Mouse (Mus musculus) kidney, embryonic 15.5 days (tissue): ENCODE data around the gene Olfr1360. TPM values are rescaled to one million over a fixed set of nuclear protein-coding genes. Genes with fewer than 3 reads are reported as not detected.

Experiments
- microRNA-seq: library from miRNA; unstranded; fragments of <30 nt; microRNA quantifications from one replicate; pipeline ENCODE4, GENCODE M21; 2016
- polyA plus RNA-seq: library from polyadenylated mRNA; unstranded; fragments of >200 nt; fragmentation: Nextera tagmentation; extraction: Ambion mirVana; gene quantifications from 2 replicates; pipeline ENCODE4 v1.2.1, GENCODE M21; 2015

Gene Olfr1360
- polyA plus RNA-seq, 1 experiment from 2014 or later = not detected

Small RNAs within 50 kb of the gene (microRNA-seq; reads per million reads assigned to microRNA genes)
- gene Gm44357 (not detected), gene Gm44367 (not detected)

Other genes with a start within 250 kb of the Olfr1360 start
- gene Pgbd1, start 236.3 kb downstream of the Olfr1360 start, polyA plus RNA-seq = 3.6 and 3.9 TPM in 2 replicates
- 32.6 and 37.0 TPM in 2 replicates for gene Zscan26, start 223.7 kb downstream of the Olfr1360 start, polyA plus RNA-seq
- 2.0 and 2.9 TPM in 2 replicates for gene Nkapl, start 208.9 kb downstream of the Olfr1360 start, polyA plus RNA-seq
- gene Zkscan4, start 198.5 kb downstream of the Olfr1360 start, polyA plus RNA-seq = 3.5 and 4.0 TPM in 2 replicates
- gene Gm10065, start 198.0 kb downstream of the Olfr1360 start, polyA plus RNA-seq = not detected in 2 replicates
- gene AK157302, start 182.2 kb downstream of the Olfr1360 start, polyA plus RNA-seq = 0.10 and 0.42 TPM in 2 replicates
- gene Gm11273, start 176.0 kb downstream of the Olfr1360 start, polyA plus RNA-seq = 5.1 and 9.2 TPM in 2 replicates
- gene Zkscan8, start 146.3 kb downstream of the Olfr1360 start, polyA plus RNA-seq = 6.4 and 6.7 TPM in 2 replicates
- 0.13 and 0.21 TPM in 2 replicates for gene Olfr1366, start 134.6 kb downstream of the Olfr1360 start, polyA plus RNA-seq
- not detected in 2 replicates for gene Olfr1535, start 117.5 kb downstream of the Olfr1360 start, polyA plus RNA-seq
- not detected in 2 replicates for gene Olfr1364, start 95.6 kb downstream of the Olfr1360 start, polyA plus RNA-seq
- gene Olfr1362, start 63.4 kb downstream of the Olfr1360 start, polyA plus RNA-seq = not detected in 2 replicates
- gene Olfr11, start 34.9 kb downstream of the Olfr1360 start, polyA plus RNA-seq = not detected in 2 replicates
- gene Olfr1361, start 14.0 kb downstream of the Olfr1360 start, polyA plus RNA-seq = not detected in 2 replicates
- gene Olfr1359, start 20.7 kb upstream of the Olfr1360 start, polyA plus RNA-seq = not detected in 2 replicates
- gene Hist1h2bl, start 38.7 kb upstream of the Olfr1360 start, polyA plus RNA-seq = 1.6 and 4.5 TPM in 2 replicates
- 29.5 and 35.5 TPM in 2 replicates for gene Hist1h2ai, start 39.0 kb upstream of the Olfr1360 start, polyA plus RNA-seq
- 14.2 and 15.6 TPM in 2 replicates for gene Hist1h3h, start 40.3 kb upstream of the Olfr1360 start, polyA plus RNA-seq
- gene Hist1h2bm, start 44.6 kb upstream of the Olfr1360 start, polyA plus RNA-seq = 4.6 and 5.2 TPM in 2 replicates
- gene Hist1h4j, start 57.7 kb upstream of the Olfr1360 start, polyA plus RNA-seq = 0.91 and 1.9 TPM in 2 replicates
- 2.5 and 5.4 TPM in 2 replicates for gene Hist1h4k, start 73.1 kb upstream of the Olfr1360 start, polyA plus RNA-seq
- 32.0 and 32.6 TPM in 2 replicates for gene Hist1h2ak, start 76.4 kb upstream of the Olfr1360 start, polyA plus RNA-seq
- gene Hist1h2bn, start 76.7 kb upstream of the Olfr1360 start, polyA plus RNA-seq = 2.2 and 6.0 TPM in 2 replicates
- gene Hist1h1b, start 103.2 kb upstream of the Olfr1360 start, polyA plus RNA-seq = 24.0 and 28.9 TPM in 2 replicates
- gene Hist1h3i, start 106.0 kb upstream of the Olfr1360 start, polyA plus RNA-seq = 134 and 151 TPM in 2 replicates
- 7.2 and 7.4 TPM in 2 replicates for gene Hist1h2an, start 109.8 kb upstream of the Olfr1360 start, polyA plus RNA-seq
- 1.8 and 3.8 TPM in 2 replicates for gene Hist1h2bp, start 110.1 kb upstream of the Olfr1360 start, polyA plus RNA-seq
- 19.6 and 28.7 TPM in 2 replicates for gene Hist1h2bq, start 132.8 kb upstream of the Olfr1360 start, polyA plus RNA-seq
- gene Hist1h2ao, start 133.1 kb upstream of the Olfr1360 start, polyA plus RNA-seq = 1.8 and 5.5 TPM in 2 replicates
- gene Hist1h4m, start 134.3 kb upstream of the Olfr1360 start, polyA plus RNA-seq = not detected in 2 replicates
- gene Hist1h4n, start 154.8 kb upstream of the Olfr1360 start, polyA plus RNA-seq = 17.2 and 18.2 TPM in 2 replicates
- 3,941 and 3,959 TPM in 2 replicates for gene Hist1h2ap, start 156.1 kb upstream of the Olfr1360 start, polyA plus RNA-seq
- gene Hist1h2br, start 156.3 kb upstream of the Olfr1360 start, polyA plus RNA-seq = 19.7 and 28.8 TPM in 2 replicates